Mouse (Mus musculus): ENCODE results near the gene Nfix.

- TF ChIP-seq CTCF (IDR thresholded peaks at IDR 0.05; ENCODE audit: borderline replicate concordance, extremely low read depth, insufficient read depth, insufficient read length): no peak
- no peak for TF ChIP-seq POLR2A (IDR thresholded peaks at IDR 0.05; ENCODE audit: borderline replicate concordance, extremely low read depth, insufficient read depth, insufficient read length, poor library complexity, severe bottlenecking)
Observed at GRCm38 (mm10) chr8:84847684-84848435, 47.7 kb upstream of the Nfix start.

Data from brain, embryonic 14.5 days (tissue).